Mouse (Mus musculus) cerebellum, adult 2 months (tissue): ENCODE data around the gene Scamp1.

Source experiments
- CTCF ChIP-seq: fragments of 200-500 bp; IDR thresholded peaks from 2 replicates; pipeline ENCODE4 v1.5.1; 2011; ENCODE audit warnings: low read depth, mild to moderate bottlenecking, control low read depth, low read length, moderate library complexity, borderline replicate concordance; ENCODE audit not compliant: insufficient read depth
- POLR2A ChIP-seq: fragments of 200-500 bp; IDR thresholded peaks from 2 replicates; pipeline ENCODE4 v1.6.1; 2011; ENCODE audit warnings: low read length, control low read depth, borderline replicate concordance; ENCODE audit not compliant: insufficient read depth

- no peak for TF ChIP-seq CTCF
- no peak for TF ChIP-seq POLR2A
These were observed 77.7 kb downstream of the Scamp1 start for GRCm38 (mm10) chr13:94207973-94208372.
